Mouse (Mus musculus): ENCODE data around the gene Mrgpre.

- peak; percentile 11; the same call in 1 of the 2 replicates for TF ChIP-seq CTCF (IDR thresholded peaks at IDR 0.05; ENCODE audit: insufficient read depth, low read depth, low read length)
- no peak for TF ChIP-seq POLR2A (IDR thresholded peaks at IDR 0.05; ENCODE audit: insufficient read depth, low read depth, low read length)
These were observed 30.1 kb downstream of the Mrgpre start for GRCm38 (mm10) chr7:143753990-143754715.

All from olfactory bulb, adult 2 months (tissue).